Mouse (Mus musculus): ENCODE measurements around the gene Timeless. TPM values are rescaled to one million over a fixed set of nuclear protein-coding genes. Genes with fewer than 3 reads are reported as not detected.
"Not testable (repeated sequence)": the region's sequence is repeated elsewhere in the genome, so short reads cannot be mapped to it uniquely, and the experiment has no call there.

Gene Timeless
- polyA plus RNA-seq, 2 experiments, result 32.4 to 48.6 TPM

DNA sequence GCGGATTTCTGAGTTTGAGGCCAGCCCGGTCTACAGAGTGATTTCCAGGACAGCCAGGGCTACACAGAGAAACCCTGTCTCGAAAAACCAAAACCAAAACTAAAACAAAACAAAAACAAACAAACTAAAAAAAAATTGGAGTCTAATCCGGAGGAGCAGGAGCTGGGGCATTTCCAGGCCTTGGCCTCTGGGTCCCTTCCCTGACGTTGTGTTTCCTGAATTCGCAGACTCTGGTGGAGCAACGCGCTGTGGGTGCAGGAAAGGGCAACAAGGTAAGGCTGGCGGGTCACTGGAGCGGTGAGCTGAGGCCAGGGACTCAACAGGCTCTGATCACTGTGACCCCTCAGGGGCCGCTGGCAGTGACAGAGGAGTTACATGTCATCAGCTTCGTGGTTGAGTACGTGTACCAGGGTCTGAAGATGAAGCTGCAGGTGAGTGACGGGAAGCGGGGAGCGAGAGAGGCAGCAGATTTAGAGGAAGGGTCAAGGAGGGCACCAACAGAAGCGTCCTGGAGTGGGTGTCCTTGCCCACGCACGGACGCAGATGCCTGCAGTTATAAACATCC lies 51.1 kb downstream of the Timeless start:
- H3K9me3 ChIP-seq (ENCODE audit: control insufficient read depth, low read length), result no peaks in the 10 kb centered on the region
- H3K4me2 ChIP-seq (replicated peaks; ENCODE audit: low read depth, low read length, severe bottlenecking), result no peak overlapping the region
- H3K9ac ChIP-seq (ENCODE audit: low read depth, low read length, severe bottlenecking), result no peak overlapping the region
- no peak overlapping the region for H3K4me3 ChIP-seq (replicated peaks; ENCODE audit: low read length)
- H3K27ac ChIP-seq (replicated peaks; ENCODE audit: low read depth, low read length), result no peak overlapping the region
- WGBS, result 87% methylated on average over 20 of the region's 20 CpGs
- DNase-seq (ENCODE audit: low spot score) (no peak), ATAC-seq (ENCODE audit: low FRiP score, low read depth) (no peak)
- no peaks in the 10 kb centered on the region for H3K27me3 ChIP-seq (ENCODE audit: control insufficient read depth, insufficient read depth, low read length)
- peaks cover 67% of the 10 kb centered on the region for H3K36me3 ChIP-seq (ENCODE audit: control insufficient read depth, insufficient read depth, low read length)
- TF ChIP-seq POLR2A (IDR thresholded peaks at IDR 0.05; ENCODE audit: borderline replicate concordance, extremely low read depth, insufficient read depth, insufficient read length), result no peak
- no peaks in the 10 kb centered on the region for H3K4me1 ChIP-seq (ENCODE audit: control insufficient read depth, insufficient read depth, low read length)

DNA sequence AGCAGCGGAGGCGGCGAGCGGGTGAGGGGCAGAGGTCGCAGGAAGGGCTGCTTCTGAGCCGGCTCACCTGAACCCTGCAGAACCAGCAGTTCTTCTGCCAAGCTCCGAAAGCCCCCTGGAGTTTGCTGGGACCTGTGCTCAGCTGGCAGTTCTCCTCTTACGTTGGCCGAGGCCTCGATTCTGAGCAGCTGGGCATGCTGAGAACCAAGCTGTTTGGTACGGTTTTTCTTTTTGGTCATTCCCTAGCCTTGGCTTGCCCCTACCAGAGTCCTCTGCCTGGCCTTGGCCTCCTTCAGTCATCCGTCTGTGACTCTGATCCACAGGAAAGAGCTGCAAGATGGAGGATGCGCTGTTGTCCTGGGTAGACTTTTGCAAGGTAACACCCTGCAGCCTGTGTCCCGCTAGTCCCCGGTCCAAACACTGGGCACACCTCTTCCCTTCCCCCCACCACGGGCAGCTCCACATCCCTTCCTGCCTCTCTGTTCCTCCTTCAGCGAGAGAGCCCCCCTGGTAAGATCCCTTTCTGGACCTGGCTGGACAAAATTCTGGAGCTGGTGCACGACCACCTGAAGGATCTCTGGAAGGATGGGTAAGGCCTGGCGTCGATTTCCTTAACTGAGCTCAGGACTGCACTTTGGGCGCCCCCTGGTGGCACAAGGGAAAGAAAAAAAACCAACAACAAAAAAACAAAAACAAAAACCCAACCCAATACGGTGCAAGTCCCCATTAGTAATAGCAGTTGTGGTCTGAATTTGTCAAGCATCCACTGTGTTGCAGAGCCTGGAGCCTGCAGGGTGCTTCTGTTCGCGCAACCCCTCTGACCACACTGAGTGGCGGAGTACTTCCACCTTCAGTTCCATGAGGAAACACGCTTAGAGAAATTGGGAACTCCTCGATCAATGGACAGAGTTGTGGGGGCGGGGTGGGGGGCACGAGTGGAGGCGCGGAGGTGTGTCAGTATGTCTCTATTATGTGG lies 52.0 kb downstream of the Timeless start:
- DNase-seq (ENCODE audit: low spot score) (peak; percentile 52), ATAC-seq (ENCODE audit: low FRiP score, low read depth) (no peak)
- 67% methylated on average over 31 of the region's 31 CpGs for WGBS
- no peak overlapping the region for H3K9ac ChIP-seq (ENCODE audit: low read depth, low read length, severe bottlenecking)
- H3K27ac ChIP-seq (replicated peaks; ENCODE audit: low read depth, low read length), result no peak overlapping the region
- no peaks in the 10 kb centered on the region for H3K4me1 ChIP-seq (ENCODE audit: control insufficient read depth, insufficient read depth, low read length)
- peaks cover 71% of the 10 kb centered on the region for H3K36me3 ChIP-seq (ENCODE audit: control insufficient read depth, insufficient read depth, low read length)
- no peaks in the 10 kb centered on the region for H3K27me3 ChIP-seq (ENCODE audit: control insufficient read depth, insufficient read depth, low read length)
- H3K4me3 ChIP-seq (replicated peaks; ENCODE audit: low read length), result no peak overlapping the region
- TF ChIP-seq POLR2A (IDR thresholded peaks at IDR 0.05; ENCODE audit: borderline replicate concordance, extremely low read depth, insufficient read depth, insufficient read length), result no peak
- no peaks in the 10 kb centered on the region for H3K9me3 ChIP-seq (ENCODE audit: control insufficient read depth, low read length)
- H3K4me2 ChIP-seq (replicated peaks; ENCODE audit: low read depth, low read length, severe bottlenecking), result no peak overlapping the region

DNA sequence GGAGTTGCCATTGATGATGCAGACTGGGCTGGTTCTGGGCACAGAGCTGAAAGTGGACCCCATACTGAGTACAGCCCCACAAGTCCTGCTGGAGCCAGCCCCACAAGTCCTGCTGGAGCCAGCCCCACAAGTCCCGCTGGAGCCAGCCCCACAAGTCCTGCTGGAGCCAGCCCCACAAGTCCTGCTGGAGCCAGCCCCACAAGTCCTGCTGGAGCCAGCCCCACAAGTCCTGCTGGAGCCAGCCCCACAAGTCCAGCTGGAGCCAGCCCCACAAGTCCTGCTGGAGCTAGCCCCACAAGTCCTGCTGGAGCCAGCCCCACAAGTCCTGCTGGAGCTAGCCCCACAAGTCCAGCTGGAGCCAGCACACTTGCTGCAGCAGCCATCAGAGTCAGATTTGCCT lies 58.7 kb downstream of the Timeless start:
- not testable (repeated sequence) for H3K4me3 ChIP-seq (replicated peaks; ENCODE audit: low read length); H3K9ac ChIP-seq (ENCODE audit: low read depth, low read length, severe bottlenecking); H3K9me3 ChIP-seq (ENCODE audit: control insufficient read depth, low read length); H3K4me1 ChIP-seq (ENCODE audit: control insufficient read depth, insufficient read depth, low read length); H3K27me3 ChIP-seq (ENCODE audit: control insufficient read depth, insufficient read depth, low read length); ATAC-seq (ENCODE audit: low FRiP score, low read depth); DNase-seq (ENCODE audit: low spot score); H3K4me2 ChIP-seq (replicated peaks; ENCODE audit: low read depth, low read length, severe bottlenecking); H3K27ac ChIP-seq (replicated peaks; ENCODE audit: low read depth, low read length)
- peaks cover 53% of the 10 kb centered on the region for H3K36me3 ChIP-seq (ENCODE audit: control insufficient read depth, insufficient read depth, low read length)
- 83% methylated on average over 1 of the region's 1 CpGs for WGBS

DNA sequence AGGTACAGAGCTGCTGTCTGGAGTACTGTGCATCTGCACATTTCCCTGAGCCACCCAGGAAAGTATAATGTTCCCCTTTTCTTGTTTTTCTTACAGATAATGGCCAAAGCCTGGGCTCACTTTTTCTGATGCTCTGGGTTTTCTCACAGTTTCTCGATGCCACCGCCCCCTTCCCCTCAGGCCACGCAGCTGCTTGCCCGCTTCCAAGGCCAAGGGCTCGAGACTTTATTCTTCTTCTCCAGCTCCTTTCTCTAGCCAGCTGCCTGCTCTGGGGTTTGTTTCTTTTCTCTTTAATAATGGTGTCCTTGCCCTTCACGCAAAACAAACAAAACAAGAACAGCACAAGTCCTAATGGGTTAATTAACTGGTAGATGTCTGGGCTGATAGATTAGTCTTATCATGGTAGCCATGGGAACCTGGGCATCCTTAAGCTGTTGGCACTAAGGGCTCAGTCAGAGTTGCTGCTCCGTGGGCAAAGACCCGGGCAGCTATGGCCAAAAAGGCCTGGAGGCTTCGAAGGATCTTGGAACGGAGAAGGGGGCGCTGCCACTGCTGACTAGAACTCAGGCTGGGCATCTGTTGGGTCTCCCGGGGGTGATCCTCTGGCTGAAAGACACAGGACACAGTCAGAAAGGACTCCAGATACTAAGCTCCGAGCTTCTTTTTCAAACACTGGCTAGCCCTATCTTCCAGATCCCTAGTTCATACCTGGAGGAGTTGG lies 64.7 kb downstream of the Timeless start:
- Histone ChIP-seq H3K9ac (ENCODE audit: low read depth, low read length, severe bottlenecking) (no peak overlapping the region), H3K4me3 (replicated peaks; ENCODE audit: low read length) (no peak overlapping the region), H3K4me2 (replicated peaks; ENCODE audit: low read depth, low read length, severe bottlenecking) (no peak overlapping the region), H3K4me1 (ENCODE audit: control insufficient read depth, insufficient read depth, low read length) (peaks cover 2% of the 10 kb centered on the region; the same call in 1 of the 2 replicates), H3K27ac (replicated peaks; ENCODE audit: low read depth, low read length) (no peak overlapping the region), H3K9me3 (ENCODE audit: control insufficient read depth, low read length) (no peaks in the 10 kb centered on the region), H3K27me3 (ENCODE audit: control insufficient read depth, insufficient read depth, low read length) (no peaks in the 10 kb centered on the region), H3K36me3 (ENCODE audit: control insufficient read depth, insufficient read depth, low read length) (peaks cover 19% of the 10 kb centered on the region)
- TF ChIP-seq POLR2A (IDR thresholded peaks at IDR 0.05; ENCODE audit: borderline replicate concordance, extremely low read depth, insufficient read depth, insufficient read length), result no peak
- 75% methylated on average over 13 of the region's 13 CpGs for WGBS
- DNase-seq (ENCODE audit: low spot score) (no peak), ATAC-seq (ENCODE audit: low FRiP score, low read depth) (no peak)

DNA sequence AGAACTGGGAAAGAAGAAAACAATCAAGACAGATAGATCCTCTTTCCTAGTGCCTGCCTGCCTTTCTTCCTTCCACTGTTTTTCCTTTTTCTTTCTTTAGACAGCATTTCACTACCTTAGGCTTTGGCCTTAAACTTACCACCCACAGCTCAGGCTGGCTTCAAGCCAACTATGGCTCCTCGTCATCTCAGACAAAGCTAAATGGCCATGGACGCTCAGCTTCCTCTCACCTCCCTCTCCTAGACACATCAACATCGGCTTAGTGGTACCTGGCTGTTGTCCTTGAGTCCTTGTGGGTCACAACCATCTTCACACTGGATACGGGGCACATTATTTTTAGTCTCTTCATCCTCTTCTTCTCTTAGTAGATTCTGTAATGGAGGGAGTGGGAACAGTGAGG lies 65.4 kb downstream of the Timeless start:
- Histone ChIP-seq H3K4me3 (replicated peaks; ENCODE audit: low read length) (no peak overlapping the region), H3K27me3 (ENCODE audit: control insufficient read depth, insufficient read depth, low read length) (no peaks in the 10 kb centered on the region), H3K4me1 (ENCODE audit: control insufficient read depth, insufficient read depth, low read length) (peaks cover 4% of the 10 kb centered on the region; the same call in 1 of the 2 replicates), H3K9ac (ENCODE audit: low read depth, low read length, severe bottlenecking) (no peak overlapping the region), H3K36me3 (ENCODE audit: control insufficient read depth, insufficient read depth, low read length) (peaks cover 12% of the 10 kb centered on the region), H3K9me3 (ENCODE audit: control insufficient read depth, low read length) (no peaks in the 10 kb centered on the region), H3K27ac (replicated peaks; ENCODE audit: low read depth, low read length) (no peak overlapping the region), H3K4me2 (replicated peaks; ENCODE audit: low read depth, low read length, severe bottlenecking) (no peak overlapping the region)
- WGBS, result 58% methylated on average over 4 of the region's 4 CpGs
- ATAC-seq (ENCODE audit: low FRiP score, low read depth) (no peak), DNase-seq (ENCODE audit: low spot score) (no peak)
- TF ChIP-seq POLR2A (IDR thresholded peaks at IDR 0.05; ENCODE audit: borderline replicate concordance, extremely low read depth, insufficient read depth, insufficient read length), result no peak

Data from limb, embryonic 14.5 days (tissue).